Mouse (Mus musculus): Measurements from ENCODE around the gene Sfmbt1.

Gene Sfmbt1

DNA sequence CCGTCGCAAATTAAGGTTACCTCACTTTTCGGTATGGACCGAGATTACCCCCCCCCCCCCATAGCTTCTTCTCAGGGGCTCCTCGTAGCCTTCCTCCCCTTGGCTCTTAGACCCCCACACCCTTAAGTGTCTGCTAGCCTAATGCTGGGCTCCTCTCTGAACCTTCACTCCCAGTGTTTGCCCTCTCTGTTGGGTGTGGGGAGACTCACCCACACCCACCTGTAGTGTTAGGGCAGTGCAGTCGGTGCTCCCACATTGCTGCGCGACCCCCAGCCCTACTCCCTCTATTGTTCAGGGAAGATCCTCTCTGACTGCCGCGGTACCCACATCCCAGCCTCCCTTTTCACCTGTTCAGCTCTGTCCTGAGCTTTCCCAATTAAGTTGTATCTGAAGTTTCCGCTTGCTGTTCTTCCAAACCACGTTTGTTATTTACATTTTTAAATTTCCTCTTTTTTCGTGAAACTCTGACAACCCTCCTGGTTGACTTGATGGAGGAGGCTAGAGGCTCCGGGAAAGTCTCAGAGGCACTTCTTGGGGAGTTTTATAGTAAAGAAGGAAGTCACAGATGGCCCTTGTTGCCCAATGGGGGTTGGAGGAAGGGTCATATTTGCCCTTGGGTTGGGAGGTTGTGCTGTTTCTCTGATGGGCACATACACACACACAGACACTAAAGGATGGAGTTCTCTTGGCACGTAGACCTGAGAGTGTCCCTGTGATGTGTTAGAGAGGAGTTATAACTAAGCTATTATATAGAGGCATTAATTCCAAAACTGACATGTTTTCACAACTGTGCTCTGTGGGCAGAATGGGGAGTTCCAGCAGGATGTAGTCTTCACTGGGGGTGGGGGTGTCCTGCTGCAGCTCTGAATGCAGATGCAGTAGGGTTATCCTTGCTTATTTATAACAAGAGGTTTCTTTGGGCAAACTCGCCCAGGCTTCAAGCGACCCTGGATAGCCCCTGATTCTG is 111.8 kb downstream of the Sfmbt1 start:
- DNase-seq (ENCODE audit: low spot score in 2 of 2): no peak

GRCm38 (mm10) chr14:30827480-30827879 is 112.8 kb downstream of the Sfmbt1 start:
- no peak for DNase-seq (ENCODE audit: low spot score in 2 of 2)

GRCm38 (mm10) chr14:30828077-30828476 is 113.4 kb downstream of the Sfmbt1 start:
- no peak for DNase-seq (ENCODE audit: low spot score in 2 of 2)

DNA sequence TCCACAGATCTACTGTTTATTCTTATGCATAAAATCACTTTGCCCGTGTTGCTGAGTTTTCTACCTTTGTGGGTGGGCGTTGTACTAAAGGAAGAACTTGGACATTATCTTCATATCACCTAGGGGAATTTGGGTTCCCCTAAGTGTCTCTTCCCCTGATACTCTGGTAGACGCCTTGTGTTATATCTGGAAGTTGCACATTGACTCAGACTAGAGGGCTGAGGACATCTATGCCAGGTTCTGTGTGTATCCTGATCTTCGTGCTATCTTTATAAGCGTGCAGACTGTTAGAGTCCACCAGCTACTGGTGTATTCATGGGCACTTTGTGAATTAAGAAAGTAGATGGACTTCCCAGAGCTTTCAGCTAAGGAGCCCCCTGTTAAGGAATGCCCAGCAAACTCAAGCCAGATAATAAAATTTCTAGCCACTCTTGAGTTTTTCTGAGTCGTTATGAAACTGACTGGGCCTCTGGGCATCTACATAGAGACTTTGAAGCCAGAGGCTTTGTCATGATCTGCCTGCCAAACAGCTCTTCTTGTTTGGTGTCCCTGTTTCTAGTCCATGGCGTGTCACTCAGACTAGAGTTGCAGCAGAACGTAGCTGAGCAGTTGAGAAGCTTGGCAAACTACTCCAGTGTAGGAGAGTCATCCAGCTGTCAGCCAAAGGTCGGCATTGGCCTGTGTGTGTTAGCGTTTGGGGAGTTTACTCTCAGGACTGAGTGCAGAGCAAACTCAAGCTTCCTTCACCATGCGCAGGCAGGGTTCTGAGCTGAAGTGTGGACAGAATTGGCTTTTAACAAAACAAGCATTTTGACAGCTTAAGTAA is 114.2 kb downstream of the Sfmbt1 start:
- no peak for DNase-seq (ENCODE audit: low spot score in 2 of 2)

GRCm38 (mm10) chr14:30837416-30837996 is 122.9 kb downstream of the Sfmbt1 start:
- DNase-seq (ENCODE audit: low spot score in 2 of 2): no peak

- DNase-seq (ENCODE audit: low spot score in 2 of 2): no peak
Observed at GRCm38 (mm10) chr14:30843701-30844100, 129.1 kb downstream of the Sfmbt1 start.

DNA sequence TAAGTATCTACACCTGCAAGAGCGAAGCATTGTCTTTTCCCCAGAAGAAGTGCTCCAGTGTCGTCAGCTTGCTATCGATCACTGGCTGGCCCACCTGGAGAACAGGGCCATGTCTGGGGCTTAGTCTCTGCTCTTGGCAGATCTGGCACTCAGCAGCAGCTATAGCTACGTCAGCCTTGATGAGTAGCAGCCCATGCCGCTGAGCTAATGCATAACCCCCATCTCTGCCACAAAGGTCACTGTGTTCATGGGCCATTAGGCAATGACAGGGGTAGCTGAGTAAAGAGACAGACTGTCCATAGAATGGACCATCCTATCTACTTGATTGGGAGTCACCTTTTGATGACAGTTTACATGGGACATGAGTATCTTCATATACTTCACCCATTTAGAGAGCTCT is 135.9 kb downstream of the Sfmbt1 start:
- no peak for DNase-seq (ENCODE audit: low spot score in 2 of 2)

DNA sequence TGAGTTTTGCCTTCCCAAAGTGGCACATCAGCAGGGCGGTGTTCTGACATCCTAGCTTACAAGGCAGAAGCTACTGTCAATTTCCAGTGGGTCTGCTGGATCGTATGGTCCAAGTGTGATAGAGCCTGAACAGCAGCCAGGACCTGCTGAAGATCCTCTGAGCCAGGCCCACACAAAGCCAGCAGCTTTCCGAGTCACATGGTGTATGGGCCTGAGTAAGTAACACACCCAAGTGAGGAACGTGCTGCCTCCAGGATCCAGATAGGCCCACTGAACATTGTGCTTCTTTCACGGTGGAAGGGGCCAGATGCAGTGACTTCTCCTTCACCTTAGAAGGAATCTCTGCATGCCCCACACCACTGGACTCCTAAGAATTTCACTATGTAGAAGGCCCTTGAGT is 137.7 kb downstream of the Sfmbt1 start:
- DNase-seq (ENCODE audit: low spot score in 2 of 2): no peak

DNA sequence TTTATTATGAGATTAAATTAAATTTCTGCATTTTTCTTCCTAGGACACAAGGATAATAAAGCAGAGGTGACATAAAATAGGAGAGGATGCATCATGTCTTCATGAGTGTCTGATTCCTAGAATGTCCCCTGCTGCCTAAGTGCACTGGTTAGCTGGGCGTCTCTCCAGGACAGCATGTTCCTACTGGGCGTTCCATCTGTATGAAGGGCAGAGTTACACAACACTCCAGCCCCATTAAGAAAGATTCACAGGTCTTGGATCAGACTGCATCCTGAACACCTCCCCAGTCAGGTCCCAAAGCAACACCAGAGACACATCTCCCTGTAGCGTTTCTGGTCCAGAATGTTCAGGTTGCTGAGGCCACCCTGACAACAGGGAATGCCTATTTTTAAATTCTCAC is 140.7 kb downstream of the Sfmbt1 start:
- DNase-seq (ENCODE audit: low spot score in 2 of 2): no peak

DNA sequence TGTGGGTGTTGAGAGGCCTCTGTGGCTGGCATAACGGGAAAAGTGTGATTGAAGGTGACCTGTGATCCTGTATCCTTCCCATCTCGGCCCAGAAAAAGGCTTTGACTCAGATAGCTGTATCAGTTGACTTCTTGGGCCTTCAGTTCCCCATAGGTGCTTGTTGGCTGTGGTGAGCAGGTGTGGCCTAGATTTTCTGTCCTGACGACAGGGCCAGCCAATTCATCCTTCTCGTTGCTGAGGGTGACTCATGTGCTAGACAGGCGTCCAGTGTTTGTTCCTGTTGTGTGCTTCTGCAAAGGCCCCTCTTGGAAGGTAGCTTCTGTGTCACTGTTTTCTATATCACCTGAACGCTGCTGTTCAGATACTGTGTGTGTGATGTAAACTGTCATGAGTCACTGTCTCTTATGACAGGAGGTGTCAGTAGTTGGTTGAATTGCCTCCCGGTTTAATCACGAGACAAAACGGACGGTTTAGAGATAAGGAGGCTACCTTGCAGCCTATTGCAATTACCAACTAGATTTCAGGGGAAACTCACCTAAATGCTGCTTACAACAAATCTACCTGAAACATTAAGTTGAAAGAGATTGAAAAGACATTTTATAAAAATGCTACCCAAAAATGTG is 142.3 kb downstream of the Sfmbt1 start:
- no peak for DNase-seq (ENCODE audit: low spot score in 2 of 2)

- no peak for DNase-seq (ENCODE audit: low spot score in 2 of 2)
Observed at GRCm38 (mm10) chr14:30857990-30858389, 143.3 kb downstream of the Sfmbt1 start.

DNA sequence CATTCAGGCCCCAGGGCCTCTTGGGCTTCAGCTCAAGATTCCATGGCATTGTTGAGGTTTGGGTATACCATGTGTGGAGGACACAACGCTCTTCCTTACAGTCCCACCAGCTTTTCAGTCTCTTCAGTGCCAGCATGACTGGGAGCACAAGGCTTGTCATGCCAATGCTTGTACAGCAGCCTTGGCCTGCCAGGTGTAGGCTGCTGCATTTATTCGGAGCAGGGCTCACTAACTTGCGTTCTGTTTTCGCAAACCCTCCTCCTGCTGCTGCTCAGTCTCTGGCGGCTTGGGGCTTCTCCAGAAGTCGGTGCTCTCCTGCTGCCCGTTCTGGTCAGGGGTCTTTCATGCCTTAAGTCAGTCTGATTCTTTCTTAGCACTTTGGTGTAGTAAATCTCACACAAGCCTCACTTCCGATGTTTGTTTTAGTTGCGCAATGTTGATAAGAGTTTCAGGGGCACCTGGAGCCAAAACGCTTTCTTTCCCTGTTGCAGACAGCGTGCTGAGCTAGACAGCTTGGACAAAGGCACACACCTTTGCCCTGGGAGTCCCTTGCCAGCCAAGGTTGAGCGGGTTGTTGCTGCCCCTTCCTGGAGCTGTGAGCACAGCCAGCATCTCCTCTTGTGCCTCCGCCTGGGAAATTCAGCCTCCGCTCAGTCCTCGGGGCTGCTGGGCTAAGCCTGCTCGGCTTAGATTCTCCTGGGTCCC is 146.9 kb downstream of the Sfmbt1 start:
- no peak for DNase-seq (ENCODE audit: low spot score in 2 of 2)

DNA sequence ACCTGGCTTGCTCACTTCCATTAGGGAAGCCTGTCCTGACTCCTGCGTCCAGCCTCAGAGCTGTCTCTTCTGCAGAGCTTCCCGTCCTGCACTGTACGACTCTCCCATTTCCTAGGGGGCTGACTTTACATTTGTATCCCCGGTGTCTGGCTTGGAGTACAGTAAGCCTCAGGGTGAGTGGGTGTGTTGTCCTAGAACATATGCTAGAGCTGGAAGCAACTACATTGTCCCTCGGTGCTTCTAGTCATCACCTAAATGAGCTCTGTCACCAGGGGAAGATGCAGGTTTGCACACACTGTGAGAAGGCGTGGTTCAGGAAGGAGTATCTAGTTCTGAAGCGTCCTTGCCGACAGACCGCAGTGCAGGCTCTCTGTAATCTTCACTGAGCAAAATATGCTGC is 147.7 kb downstream of the Sfmbt1 start:
- no peak for DNase-seq (ENCODE audit: low spot score in 2 of 2)

DNA sequence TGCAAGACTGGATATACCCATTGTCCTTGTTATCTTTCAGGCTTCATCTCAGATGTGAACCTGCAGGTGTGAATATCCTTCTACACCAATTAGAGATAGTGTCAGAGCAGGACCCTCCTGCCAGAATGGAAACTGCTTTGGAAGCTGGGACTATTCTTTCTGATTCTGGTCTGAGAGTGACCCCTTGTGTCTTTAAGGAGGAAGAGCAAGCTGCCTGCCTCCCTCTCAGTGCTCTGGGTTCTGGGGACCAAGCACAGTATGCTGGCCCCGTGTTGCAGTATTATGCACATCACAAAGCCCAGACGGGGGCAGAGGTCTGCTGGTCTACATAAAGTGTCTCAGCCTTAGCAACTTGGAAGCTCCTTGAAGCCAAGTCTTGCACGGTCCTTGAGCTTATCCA is 150.7 kb downstream of the Sfmbt1 start:
- no peak for DNase-seq (ENCODE audit: low spot score in 2 of 2)

DNA sequence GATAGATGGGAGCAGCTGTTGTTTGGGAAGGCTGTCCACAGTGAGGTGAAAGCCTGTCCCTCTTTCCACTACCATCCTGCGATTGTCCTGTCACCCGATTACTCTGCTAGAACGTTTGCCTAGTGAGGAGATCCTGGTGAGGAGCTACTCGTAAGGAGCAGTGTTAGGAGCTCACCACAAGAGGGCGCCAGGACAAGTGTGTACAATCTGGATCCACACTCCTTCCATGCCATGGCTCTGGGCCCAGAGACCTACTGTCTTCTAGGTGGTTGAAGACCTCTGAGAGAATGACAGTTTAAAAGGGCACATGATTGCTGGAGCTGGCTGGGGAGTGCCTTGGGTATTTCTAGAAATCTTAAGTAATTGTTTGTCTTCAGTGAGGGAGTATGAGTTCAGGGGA is 152.4 kb downstream of the Sfmbt1 start:
- peak; percentile 35 to 61 for DNase-seq (ENCODE audit: low spot score in 2 of 2)

DNA sequence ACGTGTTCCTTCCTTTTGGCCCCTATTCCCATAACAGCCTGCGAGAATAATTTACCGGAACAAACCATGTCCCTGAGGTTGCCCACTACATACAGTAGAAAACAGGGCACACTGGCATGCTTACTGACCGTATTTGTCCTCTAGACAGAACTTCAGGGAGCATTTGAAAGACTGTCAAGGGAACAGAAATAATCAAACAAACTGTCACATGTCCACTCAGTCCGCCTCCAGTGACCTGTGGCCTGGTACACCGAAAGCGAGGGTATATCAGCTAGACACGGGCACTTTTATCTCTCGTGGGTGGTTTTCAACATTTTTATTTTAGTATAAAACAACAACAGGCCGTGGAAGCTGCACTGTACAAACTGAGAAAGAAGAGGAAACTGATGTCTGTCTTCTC is 154.2 kb downstream of the Sfmbt1 start:
- DNase-seq (ENCODE audit: low spot score in 2 of 2): no peak

- no peak for DNase-seq (ENCODE audit: low spot score in 2 of 2)
Observed at GRCm38 (mm10) chr14:30869391-30869801, 154.7 kb downstream of the Sfmbt1 start.

DNA sequence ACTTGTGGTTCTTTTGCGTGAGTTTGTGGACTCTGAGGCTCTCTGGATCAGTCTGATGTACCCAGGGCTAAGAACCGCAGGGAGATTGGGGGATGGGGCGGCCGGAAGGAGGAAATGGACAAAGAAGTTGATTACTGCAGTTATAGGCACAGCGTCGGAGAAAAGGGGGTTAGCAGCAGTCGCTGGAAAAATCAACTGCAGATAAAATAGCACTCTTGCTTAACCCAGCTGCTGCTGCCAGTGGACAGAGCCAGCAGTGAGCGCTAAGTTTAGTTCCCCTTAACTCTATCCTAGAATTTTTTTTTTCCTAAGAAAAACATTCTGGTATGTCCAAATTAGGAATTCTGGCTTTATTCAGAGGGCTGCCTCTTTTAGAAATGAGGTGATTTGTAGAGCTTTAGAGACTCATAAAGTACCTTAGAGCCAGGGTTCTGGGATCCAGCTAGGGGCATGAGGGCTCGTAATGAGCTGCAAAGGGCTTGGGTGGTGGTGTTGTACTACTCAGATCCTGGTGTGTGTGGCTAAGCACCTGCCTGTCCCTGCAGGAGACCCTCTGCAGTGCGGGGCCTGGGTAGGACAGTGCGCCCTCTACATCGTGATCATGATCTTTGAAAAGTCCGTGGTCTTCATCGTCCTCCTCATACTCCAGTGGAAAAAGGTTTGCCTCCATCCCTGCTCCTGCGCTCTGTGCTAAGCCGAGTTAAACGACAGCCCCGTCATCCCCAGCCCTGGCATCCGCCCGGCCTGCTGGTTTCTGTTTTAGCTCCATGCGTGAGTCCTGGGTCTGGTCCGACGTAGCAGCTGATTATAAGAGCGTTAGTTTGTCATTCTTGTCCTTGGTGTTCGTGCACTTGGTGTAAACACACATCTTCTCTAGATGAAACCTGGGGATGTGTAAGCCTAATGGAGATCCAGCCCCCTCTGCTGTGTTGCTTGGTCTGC is 155.8 kb downstream of the Sfmbt1 start:
- no peak for DNase-seq (ENCODE audit: low spot score in 2 of 2)

Measured in frontal cortex, postnatal 10 days (tissue).